Mouse (Mus musculus) 416B (cell line): ENCODE measurements at regions not wholly inside any gene's neighbourhood (a gene's known extent, or its start where the extent isn't known, plus 50 kb on each side); places are given as distances from the start of the nearest gene placed in this dataset.

Source experiments
- DNase-seq: peaks from one replicate; pipeline ENCODE4 v3.0.0; 2011; ENCODE audit warnings: low read depth

DNA sequence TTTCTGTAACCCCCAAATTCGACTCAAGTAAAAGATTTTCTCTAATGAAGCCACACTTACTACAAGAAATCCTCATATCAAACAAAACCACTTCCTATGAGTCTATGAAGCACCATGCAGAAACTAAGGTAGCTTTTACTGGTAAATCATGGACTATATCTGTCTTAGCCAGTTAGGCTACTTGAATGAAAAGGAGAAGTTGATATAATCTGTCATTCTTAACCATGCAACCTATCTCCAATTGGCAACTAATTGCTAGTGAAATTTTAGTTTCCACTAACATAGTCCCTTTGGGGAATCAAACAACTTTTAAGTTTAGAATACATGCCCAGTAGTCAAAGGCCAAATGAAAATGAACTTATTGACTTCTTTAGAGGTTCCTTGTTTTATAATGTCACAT lies 473.4 kb upstream of the Tgif2lx2 start:
- DNase-seq: peak; percentile 44

DNA sequence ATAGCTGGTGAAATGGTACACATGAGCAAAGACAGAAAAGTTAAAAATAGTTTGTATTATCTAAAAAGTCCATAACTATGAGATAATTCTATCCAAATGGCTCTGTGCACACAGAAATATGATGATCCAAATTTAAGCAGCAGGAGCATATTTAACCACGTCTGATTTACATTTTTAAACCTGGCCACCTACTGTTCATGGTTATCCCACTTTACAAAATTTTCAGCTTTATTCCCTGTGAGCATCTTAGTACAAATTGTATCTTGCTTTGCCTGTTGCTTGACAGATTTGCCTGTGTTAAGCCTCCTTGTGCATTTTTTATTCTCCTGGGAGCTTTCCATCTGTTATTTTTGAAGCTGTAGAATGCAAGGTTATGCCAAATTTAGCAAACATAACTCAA lies 471.2 kb upstream of the Tgif2lx2 start:
- no peak for DNase-seq

GRCm38 (mm10) chrX:117989899-117990298 lies 437.1 kb upstream of the Tgif2lx2 start:
- no peak for DNase-seq
